Mouse (Mus musculus): ENCODE measurements at regions not wholly inside any gene's neighbourhood (a gene's known extent, or its start where the extent isn't known, plus 50 kb on each side); places are given as distances from the start of the nearest gene placed in this dataset.

- peak; percentile 37 for DNase-seq
Observed at GRCm38 (mm10) chr2:133614672-133615071, 62.7 kb downstream of the Bmp2 start.

- DNase-seq: no peak
Observed at GRCm38 (mm10) chr2:133615299-133615698, 63.3 kb downstream of the Bmp2 start.

GRCm38 (mm10) chr2:133617317-133617835 is 65.4 kb downstream of the Bmp2 start:
- no peak for DNase-seq

GRCm38 (mm10) chr2:133622523-133622922 is 70.6 kb downstream of the Bmp2 start:
- no peak for DNase-seq

GRCm38 (mm10) chr2:133625542-133625941 is 73.6 kb downstream of the Bmp2 start:
- DNase-seq: no peak

GRCm38 (mm10) chr2:133628874-133629273 is 76.9 kb downstream of the Bmp2 start:
- no peak for DNase-seq

- no peak for DNase-seq
Observed at GRCm38 (mm10) chr2:133635434-133635833, 83.5 kb downstream of the Bmp2 start.

GRCm38 (mm10) chr2:133649874-133650481 is 98.0 kb downstream of the Bmp2 start:
- no peak for DNase-seq

GRCm38 (mm10) chr2:133666331-133667054 is 114.5 kb downstream of the Bmp2 start:
- DNase-seq: no peak

- DNase-seq: no peak
Observed at GRCm38 (mm10) chr2:133667055-133667395, 115.1 kb downstream of the Bmp2 start.

GRCm38 (mm10) chr2:133669821-133670220 is 117.9 kb downstream of the Bmp2 start:
- DNase-seq: no peak

- no peak for DNase-seq
Observed at GRCm38 (mm10) chr2:133671528-133671927, 119.6 kb downstream of the Bmp2 start.

- no peak for DNase-seq
Observed at GRCm38 (mm10) chr2:133684367-133684766, 132.4 kb downstream of the Bmp2 start.

- peak; percentile 29 for DNase-seq
Observed at GRCm38 (mm10) chr2:133688121-133688787, 136.3 kb downstream of the Bmp2 start.

- no peak for DNase-seq
Observed at GRCm38 (mm10) chr2:133688788-133689155, 136.8 kb downstream of the Bmp2 start.

GRCm38 (mm10) chr2:133708735-133709584 is 157.0 kb downstream of the Bmp2 start:
- DNase-seq: no peak

- no peak for DNase-seq
Observed at GRCm38 (mm10) chr2:133716243-133716642, 164.3 kb downstream of the Bmp2 start.

GRCm38 (mm10) chr2:133717076-133717475 is 165.1 kb downstream of the Bmp2 start:
- DNase-seq: no peak

- DNase-seq: no peak
Observed at GRCm38 (mm10) chr2:133724310-133724709, 172.4 kb downstream of the Bmp2 start.

GRCm38 (mm10) chr2:133724757-133725156 is 172.8 kb downstream of the Bmp2 start:
- no peak for DNase-seq

- DNase-seq: no peak
Observed at GRCm38 (mm10) chr2:133734469-133735225, 182.7 kb downstream of the Bmp2 start.

- no peak for DNase-seq
Observed at GRCm38 (mm10) chr2:133738839-133739430, 187.0 kb downstream of the Bmp2 start.

All from liver (tissue).